Mouse (Mus musculus) kidney, postnatal 4 days (tissue): ENCODE results near the gene Sbf2.
A peak's percentile ranks its signal among the peaks of the same experiment; 100 is the strongest.
"Not testable (repeated sequence)": the region's sequence is repeated elsewhere in the genome, so short reads cannot be mapped to it uniquely, and the experiment has no call there.

Experiments used
- DNase-seq, 2 experiments: peaks; one replicate each; pipeline ENCODE4 v3.0.0; 2021; ENCODE audit warnings: mixed read lengths in 2 of 2

Gene Sbf2

DNA sequence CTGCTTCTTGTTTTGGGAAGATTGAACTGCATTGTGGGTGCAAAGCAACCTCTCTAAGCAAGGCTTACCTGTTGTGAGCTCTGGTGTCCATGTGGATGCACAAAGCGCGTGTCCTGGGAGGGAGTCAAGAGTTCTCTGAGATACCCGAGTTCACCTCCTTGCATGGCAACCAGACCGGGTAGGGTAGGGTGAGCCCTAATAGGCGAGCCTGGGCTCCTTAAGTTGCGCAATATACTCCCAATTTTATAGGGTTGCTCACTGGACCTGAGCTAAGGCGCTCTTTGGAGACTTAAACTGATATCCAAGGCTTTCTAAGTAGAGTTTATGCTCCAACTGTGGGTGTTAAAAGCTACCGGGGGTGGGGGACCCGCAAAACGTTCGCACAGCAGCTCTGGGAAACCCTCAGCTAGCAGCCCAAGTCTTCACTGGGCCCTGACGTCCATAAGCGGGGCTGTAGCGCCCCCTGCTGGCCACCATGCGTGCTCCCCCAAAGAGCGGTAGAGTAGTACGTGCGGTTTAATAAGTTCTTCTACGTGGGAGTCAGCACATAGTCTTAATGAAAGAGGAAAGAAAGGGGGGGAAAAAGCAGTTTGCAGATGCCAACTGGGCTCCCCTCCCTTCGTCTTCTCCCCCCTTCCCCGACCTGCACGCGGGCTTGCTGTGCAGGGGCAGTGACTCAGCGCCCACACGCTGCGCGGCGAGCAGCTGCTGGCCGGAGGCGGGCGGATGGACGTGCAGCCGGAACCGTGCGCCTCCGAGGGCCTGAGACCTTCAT, 15.4 kb upstream of the Sbf2 start:
- DNase-seq: peak; percentile 88 to 92

- peak; percentile 63 to 75 for DNase-seq
These were observed 14.1 kb upstream of the Sbf2 start for GRCm38 (mm10) chr7:110628611-110629354.

- DNase-seq: no peak
These were observed 13.5 kb upstream of the Sbf2 start for GRCm38 (mm10) chr7:110628273-110628600.

DNA sequence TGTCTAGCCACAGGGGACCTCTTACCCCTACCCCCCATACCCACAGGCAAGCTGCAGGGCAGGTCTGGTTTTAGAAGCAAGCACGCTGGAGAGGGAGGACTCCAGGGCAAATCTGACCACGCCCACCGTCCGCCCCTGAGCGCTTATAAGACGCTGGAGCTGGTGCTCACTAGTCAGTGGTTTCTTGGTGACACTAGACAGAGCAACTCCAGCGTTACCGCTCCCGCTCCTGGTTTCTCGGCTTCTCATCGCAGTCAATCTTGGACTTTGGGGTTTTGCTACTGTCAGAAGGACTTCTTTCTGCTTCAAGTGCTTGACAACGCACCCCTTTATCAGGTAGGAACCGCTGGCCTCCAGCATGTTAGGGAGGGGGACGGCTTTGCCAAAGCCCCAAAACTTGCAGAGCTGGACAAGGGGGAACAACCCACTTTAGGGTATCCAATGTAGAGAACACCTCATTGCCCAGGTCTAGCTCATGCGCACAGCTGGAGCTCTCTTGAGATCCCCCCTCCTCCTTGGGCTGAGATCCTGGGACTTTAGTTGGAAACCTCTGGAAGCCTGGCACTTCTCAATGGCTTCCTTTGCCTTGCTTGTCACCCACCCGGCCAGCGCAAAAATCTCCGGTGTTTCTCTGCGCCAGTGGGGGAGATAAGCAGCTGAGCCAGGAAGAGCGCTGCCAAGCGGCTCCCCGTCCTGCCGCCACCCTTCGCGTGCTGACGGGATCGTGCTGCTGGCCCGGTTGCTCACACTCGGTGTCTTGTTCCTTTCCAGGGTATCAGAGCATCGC, 13.0 kb upstream of the Sbf2 start, which contains the start of gene Adm:
Gene Adm, plus strand, starts transcription at position 176 of the 787 bp plus-strand sequence.
- DNase-seq: peak; percentile 92 to 94

DNA sequence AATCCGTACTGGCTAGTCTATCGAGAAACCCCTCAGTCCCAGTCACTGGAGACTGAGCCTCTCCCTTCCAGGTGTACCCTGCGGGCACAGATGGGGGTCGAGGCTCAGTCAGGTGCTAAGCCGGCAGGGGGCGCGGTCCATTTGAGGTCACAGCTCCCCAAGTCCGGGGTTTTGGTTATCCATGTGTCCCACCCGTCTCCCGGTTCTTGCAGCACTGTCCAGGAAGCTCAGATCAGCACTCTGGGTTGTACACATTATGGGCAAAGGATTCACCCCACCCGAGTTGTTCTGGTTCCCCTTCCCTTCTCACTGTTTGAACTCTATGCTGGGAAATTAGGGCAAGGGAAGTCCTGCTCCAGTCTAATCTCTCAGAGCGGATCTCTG, 12.4 kb upstream of the Sbf2 start:
- peak; percentile 59 to 63 for DNase-seq

DNA sequence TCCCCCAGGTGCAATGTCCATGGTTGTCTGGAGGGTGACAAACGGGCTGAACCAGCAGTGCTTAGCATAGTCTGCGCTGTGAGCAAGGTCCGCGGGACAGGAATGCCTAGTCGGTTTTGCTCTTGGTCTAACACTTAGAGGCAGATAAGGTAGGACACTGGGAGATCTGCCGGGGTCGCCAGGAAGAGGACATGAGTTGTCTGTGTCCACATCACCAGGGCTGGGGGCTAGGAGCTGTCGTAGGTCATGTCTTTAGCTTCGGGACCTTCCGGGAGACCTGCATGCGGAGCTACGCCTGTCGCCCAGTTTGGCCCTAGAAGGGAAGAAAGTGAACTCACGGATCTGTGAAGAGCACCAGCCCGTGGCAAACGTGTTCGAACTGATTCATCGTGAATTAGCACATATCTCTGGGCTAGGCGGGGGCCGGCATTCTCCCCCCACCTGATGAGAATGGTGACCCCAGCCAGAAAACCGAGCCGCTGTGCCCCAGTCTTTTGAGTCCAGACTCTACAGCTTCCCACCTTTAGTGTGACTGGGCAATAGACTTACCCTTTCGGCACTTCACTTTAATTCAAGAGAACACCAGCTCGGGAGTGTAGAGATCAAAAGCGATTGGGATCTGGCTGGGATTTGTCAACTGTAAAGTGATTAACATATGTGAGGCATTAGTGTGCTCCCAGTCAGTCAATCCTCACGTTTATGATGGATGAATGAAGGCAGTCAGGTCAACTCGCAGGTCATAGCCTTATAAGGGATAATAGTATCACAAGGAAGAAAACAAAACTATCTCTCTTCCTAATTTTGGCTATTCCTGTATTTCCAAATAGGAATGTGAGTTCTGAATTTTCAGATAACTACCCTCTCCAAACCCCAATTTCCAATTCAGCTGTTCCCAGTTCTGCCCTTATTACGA, 11.7 kb upstream of the Sbf2 start:
- peak; percentile 48 to 66 for DNase-seq

DNA sequence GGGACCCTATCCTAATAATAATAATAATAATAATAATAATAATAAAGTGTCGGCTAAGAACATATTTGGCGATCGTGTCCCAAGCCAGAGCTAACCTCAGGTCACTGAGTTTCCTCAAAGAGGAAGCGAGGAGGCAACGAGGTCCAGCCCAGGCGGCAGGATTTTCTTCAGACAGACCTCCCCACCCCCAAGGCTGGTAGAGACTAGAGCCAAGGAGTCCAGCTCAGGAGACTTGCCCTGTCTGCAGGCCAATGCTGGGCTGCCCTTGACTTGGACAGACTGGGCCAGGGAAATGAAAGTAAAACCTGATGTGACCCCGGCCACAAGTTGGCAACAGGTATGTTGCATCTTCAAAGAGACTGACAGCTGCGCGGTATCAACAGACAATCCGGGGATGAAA, 10.8 kb upstream of the Sbf2 start:
- peak in 1 of 2 experiments; percentile 26 for DNase-seq

- peak; percentile 53 to 55 for DNase-seq
These were observed 10.2 kb upstream of the Sbf2 start for GRCm38 (mm10) chr7:110624961-110625360.

DNA sequence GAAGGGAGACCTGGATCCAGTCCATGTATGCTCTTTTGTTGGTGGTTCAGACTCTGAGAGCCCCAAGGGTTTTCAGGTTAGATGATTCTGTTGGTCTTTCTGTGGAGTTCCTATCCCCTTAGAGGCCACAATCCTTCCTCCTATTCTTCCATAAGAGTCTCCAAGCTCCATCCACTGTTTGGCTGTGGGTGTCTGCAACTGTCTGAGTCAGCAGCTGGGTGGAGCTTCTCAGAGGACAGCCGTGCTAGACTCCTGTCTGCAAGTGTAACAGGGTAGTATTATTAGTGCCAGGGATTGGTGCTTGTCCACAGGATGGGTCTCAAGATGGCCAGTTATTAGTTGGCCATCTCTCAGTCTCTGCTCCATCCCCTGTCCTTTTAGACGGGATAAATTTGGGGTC, 9.3 kb upstream of the Sbf2 start:
- no peak for DNase-seq

DNA sequence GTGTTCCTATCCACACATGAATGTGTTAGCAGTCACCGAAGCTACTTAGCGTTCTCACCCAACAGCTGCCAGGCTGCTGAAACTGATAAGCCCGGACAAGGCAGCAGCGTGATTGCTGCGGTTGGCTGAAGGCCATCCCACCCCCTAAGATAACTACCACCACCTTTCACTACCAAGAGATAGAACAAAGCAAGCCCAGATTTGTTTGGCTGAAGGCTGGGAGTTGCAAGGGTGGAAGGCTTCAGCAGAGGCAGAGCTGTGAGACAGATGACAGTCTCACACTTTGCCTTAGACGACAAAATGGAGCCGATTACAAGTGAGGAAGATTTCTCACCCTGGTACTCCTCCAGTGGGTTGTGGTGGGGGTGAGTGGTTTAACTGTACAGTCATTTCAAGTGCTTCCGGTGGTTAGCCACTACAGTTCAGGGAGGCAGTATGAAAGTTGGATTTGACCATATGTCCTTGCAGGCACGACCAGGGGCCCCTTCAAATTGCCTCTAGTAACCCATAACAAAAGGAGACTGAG, 4.4 kb upstream of the Sbf2 start:
- DNase-seq: no peak

DNA sequence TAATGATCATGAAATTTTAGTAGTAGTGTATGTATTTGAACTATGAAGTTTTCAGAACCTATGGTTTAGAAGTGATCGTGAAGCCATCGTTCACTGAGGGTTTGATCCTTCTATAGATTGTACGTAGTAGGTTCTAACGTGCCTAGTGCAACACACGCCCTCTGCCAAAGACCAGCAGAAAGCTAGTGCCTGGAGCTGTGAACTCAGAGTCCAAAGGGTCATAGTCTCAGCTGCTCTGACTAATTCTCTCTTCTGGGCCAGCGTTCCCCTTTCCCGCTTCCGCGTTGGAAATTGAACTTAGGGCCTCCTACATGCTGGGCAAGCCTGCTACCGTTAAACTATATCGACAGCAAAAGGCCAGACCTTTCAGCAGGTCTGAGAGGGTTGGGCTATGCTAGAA, 1.1 kb upstream of the Sbf2 start:
- peak; percentile 32 to 53 for DNase-seq

GRCm38 (mm10) chr7:110615151-110615631, 469 bp upstream of the Sbf2 start:
- peak; percentile 77 to 88 for DNase-seq

DNA sequence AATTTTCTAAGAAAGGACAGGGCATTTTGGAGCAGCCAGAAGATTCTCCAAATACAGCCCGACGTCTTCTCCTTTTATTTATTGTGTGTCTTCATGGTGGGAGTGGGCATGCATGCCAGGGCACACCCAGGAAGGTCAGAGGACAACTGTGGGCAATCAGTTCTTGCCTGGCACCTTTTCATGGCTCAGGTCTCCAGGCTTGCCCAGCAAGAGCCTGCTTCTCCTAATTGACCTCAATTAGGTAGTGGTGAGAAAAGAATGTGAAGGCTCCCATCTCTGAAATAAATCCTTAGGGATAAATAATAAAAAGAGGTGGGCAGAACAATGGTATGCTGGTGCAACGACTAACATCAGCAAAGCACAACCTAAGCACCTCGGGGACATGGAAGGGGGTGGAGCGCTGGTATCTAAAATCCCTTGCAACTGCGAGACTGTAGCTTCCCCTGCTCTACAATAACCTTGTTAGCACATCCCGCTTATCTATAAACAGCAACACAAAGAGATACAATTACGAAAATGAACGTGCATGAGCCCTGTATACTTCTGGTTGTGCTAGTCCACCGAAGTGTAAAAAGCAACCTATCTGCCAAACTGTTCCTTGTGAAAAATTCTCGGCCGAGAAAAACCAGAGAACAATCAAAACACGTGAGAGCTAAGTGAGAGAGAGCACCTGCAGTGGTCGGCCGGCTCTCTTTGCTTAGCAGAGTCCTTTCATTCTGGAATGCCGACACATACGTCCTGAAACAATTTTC, 1.2 kb downstream of the Sbf2 start:
- no peak for DNase-seq

- no peak for DNase-seq
These were observed 7.8 kb downstream of the Sbf2 start for GRCm38 (mm10) chr7:110606906-110607305.

- no peak for DNase-seq
These were observed 9.2 kb downstream of the Sbf2 start for GRCm38 (mm10) chr7:110605476-110605875.

DNA sequence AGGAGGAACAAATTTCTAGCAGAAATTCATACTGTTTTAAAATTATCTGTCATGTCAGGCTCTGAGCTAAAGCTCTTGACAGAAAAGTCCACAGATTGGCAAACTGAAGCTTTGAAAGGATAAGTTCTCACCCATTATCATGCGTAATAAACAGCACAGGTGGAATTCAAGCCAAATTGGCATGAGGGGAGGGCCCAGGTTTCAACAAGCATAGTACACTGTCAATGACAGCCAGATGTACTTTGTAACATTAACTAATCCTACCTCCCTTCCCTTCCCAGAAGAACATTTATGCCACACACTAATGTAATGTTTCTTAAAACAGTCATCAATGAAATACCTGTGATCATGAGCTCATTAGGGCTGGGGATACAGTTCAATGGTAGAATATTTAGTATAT, 17.6 kb downstream of the Sbf2 start:
- no peak for DNase-seq

- DNase-seq: not testable (repeated sequence)
These were observed 20.7 kb downstream of the Sbf2 start for GRCm38 (mm10) chr7:110593991-110594390.

- no peak for DNase-seq
These were observed 27.0 kb downstream of the Sbf2 start for GRCm38 (mm10) chr7:110587721-110588120.

- DNase-seq: no peak
These were observed 29.5 kb downstream of the Sbf2 start for GRCm38 (mm10) chr7:110585250-110585649.

GRCm38 (mm10) chr7:110584159-110584558, 30.6 kb downstream of the Sbf2 start:
- DNase-seq: no peak

DNA sequence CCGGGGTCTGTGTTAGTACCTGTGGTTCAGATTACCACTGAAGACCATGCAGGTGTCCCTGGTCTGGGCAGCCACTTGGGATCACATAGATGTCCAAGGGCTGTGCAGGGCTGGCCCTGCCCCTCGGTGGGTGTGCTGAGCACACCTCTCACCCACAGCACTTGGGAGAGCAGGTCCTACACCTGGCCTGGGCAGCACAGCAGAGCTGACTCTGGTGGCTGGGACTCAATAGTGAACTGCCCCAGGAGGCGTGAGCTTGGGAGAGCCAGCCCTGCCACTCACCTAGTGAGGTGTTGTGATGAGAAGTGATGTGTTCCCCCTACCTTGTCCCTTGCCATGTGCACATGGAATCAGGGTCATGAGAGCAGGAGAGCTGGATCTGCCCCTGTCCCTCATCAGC, 31.0 kb downstream of the Sbf2 start:
- no peak for DNase-seq
